Mouse (Mus musculus) brain, embryonic 14.5 days (tissue): ENCODE results near the gene Wnt9a.

Source experiments
- CTCF ChIP-seq: fragments of 200-500 bp; IDR thresholded peaks from 2 replicates; pipeline ENCODE4 v1.5.1; 2012; ENCODE audit warnings: inconsistent platforms, mild to moderate bottlenecking, moderate library complexity, borderline replicate concordance; ENCODE audit not compliant: insufficient read depth, insufficient read length; ENCODE audit errors: extremely low read depth
- POLR2A ChIP-seq: fragments of 200-500 bp; IDR thresholded peaks from 2 replicates; pipeline ENCODE4 v1.6.1; 2012; ENCODE audit warnings: mild to moderate bottlenecking, inconsistent platforms, borderline replicate concordance; ENCODE audit not compliant: poor library complexity, insufficient read depth, insufficient read length, severe bottlenecking; ENCODE audit errors: extremely low read depth

GRCm38 (mm10) chr11:59377999-59378398 is 71.3 kb downstream of the Wnt9a start:
- TF ChIP-seq CTCF: no peak
- no peak for TF ChIP-seq POLR2A
